Mouse (Mus musculus): ENCODE measurements around the gene Itpk1. TPM values are rescaled to one million over a fixed set of nuclear protein-coding genes. Genes with fewer than 3 reads are reported as not detected.

Itpk1 gene
- polyA plus RNA-seq, 1 experiment, result 4.5 TPM

DNA sequence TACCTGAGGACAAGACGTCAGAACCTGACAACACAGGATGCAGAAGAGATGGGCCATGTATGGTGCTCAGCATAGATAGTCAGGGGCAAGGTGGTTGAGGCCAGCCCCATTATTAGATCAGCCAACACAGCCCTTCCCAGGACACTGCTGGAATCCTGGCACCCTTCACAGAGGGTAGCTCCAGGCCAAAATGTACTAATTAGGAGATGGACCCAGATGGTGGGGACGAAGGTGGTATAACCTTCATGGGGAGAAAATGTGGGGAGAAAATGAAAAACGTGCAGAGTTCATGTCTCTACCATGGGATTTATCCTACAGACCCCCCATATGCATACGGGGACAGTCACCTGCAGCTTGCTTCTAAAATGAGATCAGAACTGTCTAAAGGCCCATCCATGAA lies 91.3 kb downstream of the Itpk1 start:
- no peaks in the 10 kb centered on the region for H3K79me2 ChIP-seq (ENCODE audit: control insufficient read depth, insufficient read depth)
- TF ChIP-seq CEBPB (IDR thresholded peaks at IDR 0.05; ENCODE audit: low read depth) (no peak), CTCF (IDR thresholded peaks at IDR 0.05; ENCODE audit: control insufficient read depth, insufficient read depth, insufficient read length) (no peak), FOSL1 (IDR thresholded peaks at IDR 0.05; ENCODE audit: insufficient read depth, low read length, poor library complexity, severe bottlenecking) (no peak), MAX (IDR thresholded peaks at IDR 0.05) (no peak), USF1 (IDR thresholded peaks at IDR 0.05; ENCODE audit: low read depth) (no peak), MYOG (IDR thresholded peaks at IDR 0.05; ENCODE audit: control insufficient read depth, extremely low read depth, insufficient read length) (no peak), MYOD1 (IDR thresholded peaks at IDR 0.05; ENCODE audit: control insufficient read depth, insufficient read length, low read depth) (no peak)
- no peaks in the 10 kb centered on the region for H3K79me3 ChIP-seq (ENCODE audit: low read depth)
- no peaks in the 10 kb centered on the region for H3K27me3 ChIP-seq (ENCODE audit: control insufficient read depth, insufficient read depth, insufficient read length)
- no peak overlapping the region for H3ac ChIP-seq (ENCODE audit: control insufficient read depth, insufficient read length, low read depth)
- no peaks in the 10 kb centered on the region for H3K36me3 ChIP-seq (ENCODE audit: control insufficient read depth, insufficient read depth)
- no peak overlapping the region for H3K4me3 ChIP-seq (ENCODE audit: insufficient read depth, poor library complexity, severe bottlenecking)

DNA sequence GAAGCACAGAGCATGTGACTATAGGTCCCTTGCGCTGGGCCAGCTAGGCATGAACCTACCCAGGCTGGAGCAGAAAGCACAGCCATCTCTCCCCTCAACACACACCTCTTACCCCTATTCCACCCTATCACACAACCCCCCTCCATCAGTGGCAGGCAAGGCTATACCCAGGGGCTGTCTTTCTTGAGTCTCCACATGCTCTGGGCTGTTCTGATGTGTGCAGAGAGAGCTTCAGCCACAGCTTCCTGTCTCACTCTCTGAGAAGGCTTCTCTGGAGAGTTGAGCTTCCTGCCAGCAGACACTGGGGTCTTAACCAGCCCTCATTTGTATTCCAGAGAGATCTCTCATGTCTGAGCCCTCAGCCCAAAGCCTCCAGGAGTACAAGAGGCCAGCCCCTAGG lies 92.3 kb downstream of the Itpk1 start:
- H3K4me3 ChIP-seq (ENCODE audit: insufficient read depth, poor library complexity, severe bottlenecking), result no peak overlapping the region
- H3K79me2 ChIP-seq (ENCODE audit: control insufficient read depth, insufficient read depth), result no peaks in the 10 kb centered on the region
- H3K79me3 ChIP-seq (ENCODE audit: low read depth), result no peaks in the 10 kb centered on the region
- H3K36me3 ChIP-seq (ENCODE audit: control insufficient read depth, insufficient read depth), result no peaks in the 10 kb centered on the region
- H3ac ChIP-seq (ENCODE audit: control insufficient read depth, insufficient read length, low read depth), result no peak overlapping the region
- H3K27me3 ChIP-seq (ENCODE audit: control insufficient read depth, insufficient read depth, insufficient read length), result no peaks in the 10 kb centered on the region
- TF ChIP-seq FOSL1 (IDR thresholded peaks at IDR 0.05; ENCODE audit: insufficient read depth, low read length, poor library complexity, severe bottlenecking) (no peak), USF1 (IDR thresholded peaks at IDR 0.05; ENCODE audit: low read depth) (no peak), CTCF (IDR thresholded peaks at IDR 0.05; ENCODE audit: control insufficient read depth, insufficient read depth, insufficient read length) (no peak), MAX (IDR thresholded peaks at IDR 0.05) (no peak), CEBPB (IDR thresholded peaks at IDR 0.05; ENCODE audit: low read depth) (no peak)

DNA sequence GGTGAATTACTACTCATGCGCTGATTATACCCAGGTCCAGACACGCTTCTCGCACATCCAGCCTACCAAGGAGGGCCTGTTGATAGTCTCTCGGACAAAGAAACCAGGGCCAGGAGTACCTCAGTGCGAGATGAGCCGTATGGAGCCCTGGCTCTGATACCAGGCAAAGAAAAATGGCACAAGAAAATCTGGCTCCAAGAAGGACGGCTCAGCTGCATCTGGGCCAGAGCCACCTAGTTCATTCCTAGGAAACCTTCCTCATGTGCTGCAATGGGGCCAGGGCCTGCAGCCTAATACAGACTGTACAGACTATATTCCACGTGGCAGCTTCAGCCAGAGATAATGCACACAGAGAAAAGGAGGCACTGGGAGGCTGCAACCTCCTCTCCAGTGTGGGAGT lies 93.8 kb downstream of the Itpk1 start:
- no peaks in the 10 kb centered on the region for H3K79me3 ChIP-seq (ENCODE audit: low read depth)
- no peak overlapping the region for H3K4me3 ChIP-seq (ENCODE audit: insufficient read depth, poor library complexity, severe bottlenecking)
- H3K27me3 ChIP-seq (ENCODE audit: control insufficient read depth, insufficient read depth, insufficient read length), result no peaks in the 10 kb centered on the region
- TF ChIP-seq CTCF (IDR thresholded peaks at IDR 0.05; ENCODE audit: control insufficient read depth, insufficient read depth, insufficient read length) (no peak), MAX (IDR thresholded peaks at IDR 0.05) (no peak)
- H3K36me3 ChIP-seq (ENCODE audit: control insufficient read depth, insufficient read depth), result no peaks in the 10 kb centered on the region
- H3ac ChIP-seq (ENCODE audit: control insufficient read depth, insufficient read length, low read depth), result no peak overlapping the region
- H3K79me2 ChIP-seq (ENCODE audit: control insufficient read depth, insufficient read depth), result no peaks in the 10 kb centered on the region

GRCm38 (mm10) chr12:102607808-102608517 lies 96.8 kb downstream of the Itpk1 start:
- H3K36me3 ChIP-seq (ENCODE audit: control insufficient read depth, insufficient read depth), result no peaks in the 10 kb centered on the region
- no peaks in the 10 kb centered on the region for H3K79me3 ChIP-seq (ENCODE audit: low read depth)
- no peak overlapping the region for H3K4me3 ChIP-seq (ENCODE audit: insufficient read depth, poor library complexity, severe bottlenecking)
- no peak overlapping the region for H3ac ChIP-seq (ENCODE audit: control insufficient read depth, insufficient read length, low read depth)
- H3K79me2 ChIP-seq (ENCODE audit: control insufficient read depth, insufficient read depth), result no peaks in the 10 kb centered on the region
- no peak for TF ChIP-seq CTCF (IDR thresholded peaks at IDR 0.05; ENCODE audit: control insufficient read depth, insufficient read depth, insufficient read length)
- TF ChIP-seq MAX (IDR thresholded peaks at IDR 0.05), result no peak
- TF ChIP-seq CEBPB (IDR thresholded peaks at IDR 0.05; ENCODE audit: low read depth), result no peak
- TF ChIP-seq USF1 (IDR thresholded peaks at IDR 0.05; ENCODE audit: low read depth), result no peak
- TF ChIP-seq MYOD1 (IDR thresholded peaks at IDR 0.05; ENCODE audit: control insufficient read depth, insufficient read length, low read depth), result no peak
- no peak for TF ChIP-seq FOSL1 (IDR thresholded peaks at IDR 0.05; ENCODE audit: insufficient read depth, low read length, poor library complexity, severe bottlenecking)
- TF ChIP-seq MYOG (IDR thresholded peaks at IDR 0.05; ENCODE audit: control insufficient read depth, extremely low read depth, insufficient read length), result no peak
- no peaks in the 10 kb centered on the region for H3K27me3 ChIP-seq (ENCODE audit: control insufficient read depth, insufficient read depth, insufficient read length)

DNA sequence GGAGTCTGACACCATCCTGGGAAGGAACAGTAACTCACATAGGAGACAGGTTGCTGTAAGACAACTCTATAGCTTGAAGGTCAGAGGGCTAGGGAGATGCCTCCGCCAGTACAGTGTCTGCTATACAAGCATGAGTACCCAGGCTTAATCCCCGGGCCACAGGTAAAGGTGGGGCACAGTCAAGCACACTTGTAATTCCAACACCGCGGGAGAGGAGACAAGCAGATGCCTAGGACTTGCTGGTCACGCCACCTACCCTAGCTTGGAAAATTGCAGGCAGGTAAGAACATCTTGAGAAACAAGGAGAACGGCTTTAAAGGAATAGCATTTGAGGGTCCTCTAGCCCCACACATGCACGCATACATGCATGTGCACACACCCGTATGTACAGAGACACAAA lies 97.7 kb downstream of the Itpk1 start:
- Histone ChIP-seq H3K36me3 (ENCODE audit: control insufficient read depth, insufficient read depth) (no peaks in the 10 kb centered on the region), H3ac (ENCODE audit: control insufficient read depth, insufficient read length, low read depth) (no peak overlapping the region), H3K79me2 (ENCODE audit: control insufficient read depth, insufficient read depth) (no peaks in the 10 kb centered on the region), H3K79me3 (ENCODE audit: low read depth) (no peaks in the 10 kb centered on the region), H3K4me3 (ENCODE audit: insufficient read depth, poor library complexity, severe bottlenecking) (no peak overlapping the region), H3K27me3 (ENCODE audit: control insufficient read depth, insufficient read depth, insufficient read length) (no peaks in the 10 kb centered on the region)
- TF ChIP-seq MYOG (IDR thresholded peaks at IDR 0.05; ENCODE audit: control insufficient read depth, extremely low read depth, insufficient read length), result no peak
- no peak for TF ChIP-seq FOSL1 (IDR thresholded peaks at IDR 0.05; ENCODE audit: insufficient read depth, low read length, poor library complexity, severe bottlenecking)
- no peak for TF ChIP-seq CTCF (IDR thresholded peaks at IDR 0.05; ENCODE audit: control insufficient read depth, insufficient read depth, insufficient read length)
- TF ChIP-seq MAX (IDR thresholded peaks at IDR 0.05), result no peak
- no peak for TF ChIP-seq USF1 (IDR thresholded peaks at IDR 0.05; ENCODE audit: low read depth)
- TF ChIP-seq MYOD1 (IDR thresholded peaks at IDR 0.05; ENCODE audit: control insufficient read depth, insufficient read length, low read depth), result no peak
- no peak for TF ChIP-seq CEBPB (IDR thresholded peaks at IDR 0.05; ENCODE audit: low read depth)

GRCm38 (mm10) chr12:102605607-102606006 lies 99.1 kb downstream of the Itpk1 start:
- Histone ChIP-seq H3ac (ENCODE audit: control insufficient read depth, insufficient read length, low read depth) (no peak overlapping the region), H3K36me3 (ENCODE audit: control insufficient read depth, insufficient read depth) (no peaks in the 10 kb centered on the region), H3K79me3 (ENCODE audit: low read depth) (no peaks in the 10 kb centered on the region), H3K27me3 (ENCODE audit: control insufficient read depth, insufficient read depth, insufficient read length) (no peaks in the 10 kb centered on the region), H3K79me2 (ENCODE audit: control insufficient read depth, insufficient read depth) (no peaks in the 10 kb centered on the region), H3K4me3 (ENCODE audit: insufficient read depth, poor library complexity, severe bottlenecking) (no peak overlapping the region)
- no peak for TF ChIP-seq MAX (IDR thresholded peaks at IDR 0.05)
- no peak for TF ChIP-seq USF1 (IDR thresholded peaks at IDR 0.05; ENCODE audit: low read depth)
- no peak for TF ChIP-seq CEBPB (IDR thresholded peaks at IDR 0.05; ENCODE audit: low read depth)
- TF ChIP-seq CTCF (IDR thresholded peaks at IDR 0.05; ENCODE audit: control insufficient read depth, insufficient read depth, insufficient read length), result no peak
- no peak for TF ChIP-seq MYOG (IDR thresholded peaks at IDR 0.05; ENCODE audit: control insufficient read depth, extremely low read depth, insufficient read length)
- no peak for TF ChIP-seq FOSL1 (IDR thresholded peaks at IDR 0.05; ENCODE audit: insufficient read depth, low read length, poor library complexity, severe bottlenecking)
- no peak for TF ChIP-seq MYOD1 (IDR thresholded peaks at IDR 0.05; ENCODE audit: control insufficient read depth, insufficient read length, low read depth)

Measured in C2C12 (cell line).